Mouse (Mus musculus): ENCODE results near the gene Elob. TPM values are rescaled to one million over a fixed set of nuclear protein-coding genes. Genes with fewer than 3 reads are reported as not detected.
A peak's percentile ranks its signal among the peaks of the same experiment; 100 is the strongest.

The Elob gene
- polyA plus RNA-seq (2014; fragmentation: Nextera tagmentation; extraction: Ambion mirVana), result 1,090 and 1,145 TPM in 2 replicates

- no peaks in the 10 kb centered on the region for H3K27me3 ChIP-seq (ENCODE audit: control insufficient read depth, insufficient read depth, low read length)
- peak within 1 kb of the TSS; percentile 87 for H3K4me3 ChIP-seq (ENCODE audit: low read depth, low read length)
- H3K4me1 ChIP-seq (replicated peaks; ENCODE audit: control insufficient read depth, insufficient read depth, low read length), result 0 out of 2 replicates have a peak, but pooled peaks cover 2% of the 10 kb centered on the region
- H3K9me3 ChIP-seq (ENCODE audit: control insufficient read depth, low read length), result no peaks in the 10 kb centered on the region
- WGBS, result 1% methylated on average over 19 of the region's 42 CpGs
- DNase-seq (ENCODE audit: low spot score) (peak; percentile 90), ATAC-seq (ENCODE audit: low FRiP score) (peak; percentile 97)
- H3K27ac ChIP-seq (ENCODE audit: low read depth, low read length), result peak within 1 kb of the TSS; percentile 80
- 0 out of 2 replicates have a peak, but pooled peaks cover 5% of the 10 kb centered on the region for H3K36me3 ChIP-seq (ENCODE audit: control insufficient read depth, insufficient read depth, low read length)
- H3K4me2 ChIP-seq (replicated peaks; ENCODE audit: low read depth, low read length), result peak within 1 kb of the TSS; percentile 70
- H3K9ac ChIP-seq (ENCODE audit: low read depth, low read length), result peak within 1 kb of the TSS; percentile 88
Observed at GRCm38 (mm10) chr17:23829064-23829619, at the start of gene Elob. Elob (minus strand) TSS chr17:23829136.

DNA sequence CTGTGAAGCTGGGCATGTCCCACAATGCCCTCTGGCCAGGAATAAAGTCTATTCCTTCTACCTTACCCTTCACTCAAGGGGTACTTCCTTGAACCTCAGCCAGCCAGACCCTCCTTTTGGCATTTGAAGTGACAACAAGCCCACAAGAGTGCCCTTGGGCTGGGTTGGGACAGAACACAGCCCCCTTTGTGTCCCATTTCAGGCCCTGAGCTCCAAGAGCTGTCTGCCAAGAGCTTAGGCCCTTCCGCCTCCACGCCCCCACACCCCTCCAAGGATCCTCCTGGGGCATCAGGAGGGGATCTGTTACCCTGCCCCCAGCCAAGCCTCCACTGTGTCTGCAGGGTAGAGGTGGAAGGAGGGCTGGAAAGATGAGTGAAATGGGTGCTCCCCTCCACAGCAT, 48.2 kb upstream of the Elob start:
- no peak for DNase-seq (ENCODE audit: low spot score)
- no peak overlapping the region for H3K4me3 ChIP-seq (ENCODE audit: low read depth, low read length)
- no peaks in the 10 kb centered on the region for H3K36me3 ChIP-seq (ENCODE audit: control insufficient read depth, insufficient read depth, low read length)
- no peaks in the 10 kb centered on the region for H3K9me3 ChIP-seq (ENCODE audit: control insufficient read depth, low read length)
- no peak overlapping the region for H3K4me2 ChIP-seq (replicated peaks; ENCODE audit: low read depth, low read length)
- H3K4me1 ChIP-seq (replicated peaks; ENCODE audit: control insufficient read depth, insufficient read depth, low read length), result no peaks in the 10 kb centered on the region
- ATAC-seq (ENCODE audit: low FRiP score), result no peak
- no peak overlapping the region for H3K9ac ChIP-seq (ENCODE audit: low read depth, low read length)
- WGBS, result 86% methylated on average over 2 of the region's 2 CpGs
- H3K27me3 ChIP-seq (ENCODE audit: control insufficient read depth, insufficient read depth, low read length), result no peaks in the 10 kb centered on the region
- no peak overlapping the region for H3K27ac ChIP-seq (ENCODE audit: low read depth, low read length)

DNA sequence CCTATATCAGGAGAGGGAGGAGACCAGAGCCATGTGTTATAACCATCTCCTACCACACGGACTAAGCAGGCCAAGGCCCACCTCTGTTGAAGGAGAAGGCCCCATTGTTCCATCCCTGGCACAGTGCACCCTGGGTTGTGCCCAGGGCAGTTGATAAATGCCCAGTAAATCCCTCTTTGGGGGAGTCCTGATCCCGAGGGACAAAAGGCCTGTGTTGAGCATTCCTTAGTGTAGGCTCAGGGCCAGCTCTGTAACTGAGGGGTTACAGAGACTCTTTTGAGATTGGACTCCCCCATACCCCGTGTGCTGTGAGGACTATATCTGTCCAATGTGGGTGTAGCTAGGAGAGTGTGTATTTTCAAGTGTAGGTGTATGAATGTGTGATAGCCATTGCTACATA, 47.8 kb upstream of the Elob start:
- DNase-seq (ENCODE audit: low spot score), result no peak
- ATAC-seq (ENCODE audit: low FRiP score), result no peak

GRCm38 (mm10) chr17:23873884-23874856, 45.2 kb upstream of the Elob start:
- no peak overlapping the region for H3K4me2 ChIP-seq (replicated peaks; ENCODE audit: low read depth, low read length)
- H3K9ac ChIP-seq (ENCODE audit: low read depth, low read length), result no peak overlapping the region
- H3K9me3 ChIP-seq (ENCODE audit: control insufficient read depth, low read length), result no peaks in the 10 kb centered on the region
- no peaks in the 10 kb centered on the region for H3K4me1 ChIP-seq (replicated peaks; ENCODE audit: control insufficient read depth, insufficient read depth, low read length)
- DNase-seq (ENCODE audit: low spot score), result peak; percentile 69
- 56% methylated on average over 8 of the region's 8 CpGs for WGBS
- H3K27me3 ChIP-seq (ENCODE audit: control insufficient read depth, insufficient read depth, low read length), result no peaks in the 10 kb centered on the region
- H3K27ac ChIP-seq (ENCODE audit: low read depth, low read length), result no peak overlapping the region
- no peaks in the 10 kb centered on the region for H3K36me3 ChIP-seq (ENCODE audit: control insufficient read depth, insufficient read depth, low read length)
- peak; percentile 45; the same call in 1 of the 2 replicates for ATAC-seq (ENCODE audit: low FRiP score)
- no peak overlapping the region for H3K4me3 ChIP-seq (ENCODE audit: low read depth, low read length)

More for the DNA sequence above, 47.8 kb upstream of the Elob start:
- Histone ChIP-seq H3K4me2 (replicated peaks; ENCODE audit: low read depth, low read length) (no peak overlapping the region), H3K27ac (ENCODE audit: low read depth, low read length) (no peak overlapping the region), H3K9ac (ENCODE audit: low read depth, low read length) (no peak overlapping the region), H3K4me3 (ENCODE audit: low read depth, low read length) (no peak overlapping the region), H3K9me3 (ENCODE audit: control insufficient read depth, low read length) (no peaks in the 10 kb centered on the region), H3K4me1 (replicated peaks; ENCODE audit: control insufficient read depth, insufficient read depth, low read length) (no peaks in the 10 kb centered on the region), H3K27me3 (ENCODE audit: control insufficient read depth, insufficient read depth, low read length) (no peaks in the 10 kb centered on the region), H3K36me3 (ENCODE audit: control insufficient read depth, insufficient read depth, low read length) (no peaks in the 10 kb centered on the region)
- 71% methylated on average over 3 of the region's 3 CpGs for WGBS

- DNase-seq (ENCODE audit: low spot score) (no peak), ATAC-seq (ENCODE audit: low FRiP score) (no peak)
- Histone ChIP-seq H3K4me1 (replicated peaks; ENCODE audit: control insufficient read depth, insufficient read depth, low read length) (no peaks in the 10 kb centered on the region), H3K4me2 (replicated peaks; ENCODE audit: low read depth, low read length) (no peak overlapping the region), H3K27me3 (ENCODE audit: control insufficient read depth, insufficient read depth, low read length) (no peaks in the 10 kb centered on the region), H3K9ac (ENCODE audit: low read depth, low read length) (no peak overlapping the region), H3K9me3 (ENCODE audit: control insufficient read depth, low read length) (no peaks in the 10 kb centered on the region), H3K36me3 (ENCODE audit: control insufficient read depth, insufficient read depth, low read length) (no peaks in the 10 kb centered on the region), H3K4me3 (ENCODE audit: low read depth, low read length) (no peak overlapping the region), H3K27ac (ENCODE audit: low read depth, low read length) (no peak overlapping the region)
- 92% methylated on average over 11 of the region's 11 CpGs for WGBS
Observed at GRCm38 (mm10) chr17:23868513-23868912, 39.6 kb upstream of the Elob start.

DNA sequence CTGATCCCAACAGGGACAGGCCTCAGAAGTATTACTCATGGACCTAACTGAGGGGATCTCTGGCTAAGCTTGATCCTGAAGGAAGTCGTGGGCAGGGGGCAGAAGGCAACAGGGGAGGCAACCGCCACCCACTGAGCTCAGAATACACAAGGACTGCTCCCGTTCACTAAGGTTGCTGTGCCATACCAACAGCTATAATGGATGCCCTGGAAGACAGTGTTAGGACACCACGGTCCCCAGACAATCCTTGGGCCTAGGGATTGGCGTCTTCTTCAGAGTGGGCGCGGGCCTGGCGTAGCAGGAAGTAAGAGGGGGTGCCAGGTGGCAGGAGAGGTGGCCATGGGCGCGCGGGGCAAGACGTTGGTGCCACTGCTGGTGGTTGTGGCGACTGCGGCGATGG, 38.8 kb upstream of the Elob start, which contains the start of gene Prss21:
TSS of gene Prss21 (plus strand) at position 301 of the 400 bp plus-strand sequence.
- H3K4me1 ChIP-seq (replicated peaks; ENCODE audit: control insufficient read depth, insufficient read depth, low read length), result no peaks in the 10 kb centered on the region
- H3K27me3 ChIP-seq (ENCODE audit: control insufficient read depth, insufficient read depth, low read length), result no peaks in the 10 kb centered on the region
- no peak within 1 kb of the TSS for H3K4me3 ChIP-seq (ENCODE audit: low read depth, low read length)
- H3K27ac ChIP-seq (ENCODE audit: low read depth, low read length), result no peak within 1 kb of the TSS
- ATAC-seq (ENCODE audit: low FRiP score) (no peak), DNase-seq (ENCODE audit: low spot score) (no peak)
- no peak within 1 kb of the TSS for H3K4me2 ChIP-seq (replicated peaks; ENCODE audit: low read depth, low read length)
- 77% methylated on average over 15 of the region's 15 CpGs for WGBS
- no peak within 1 kb of the TSS for H3K9ac ChIP-seq (ENCODE audit: low read depth, low read length)
- no peaks in the 10 kb centered on the region for H3K9me3 ChIP-seq (ENCODE audit: control insufficient read depth, low read length)
- H3K36me3 ChIP-seq (ENCODE audit: control insufficient read depth, insufficient read depth, low read length), result no peaks in the 10 kb centered on the region

GRCm38 (mm10) chr17:23862926-23863325, 34.0 kb upstream of the Elob start:
- H3K27me3 ChIP-seq (ENCODE audit: control insufficient read depth, insufficient read depth, low read length), result no peaks in the 10 kb centered on the region
- H3K9ac ChIP-seq (ENCODE audit: low read depth, low read length), result no peak overlapping the region
- H3K4me3 ChIP-seq (ENCODE audit: low read depth, low read length), result no peak overlapping the region
- WGBS, result 85% methylated on average over 4 of the region's 4 CpGs
- H3K27ac ChIP-seq (ENCODE audit: low read depth, low read length), result no peak overlapping the region
- ATAC-seq (ENCODE audit: low FRiP score) (no peak), DNase-seq (ENCODE audit: low spot score) (no peak)
- no peaks in the 10 kb centered on the region for H3K36me3 ChIP-seq (ENCODE audit: control insufficient read depth, insufficient read depth, low read length)
- H3K4me1 ChIP-seq (replicated peaks; ENCODE audit: control insufficient read depth, insufficient read depth, low read length), result no peaks in the 10 kb centered on the region
- no peak overlapping the region for H3K4me2 ChIP-seq (replicated peaks; ENCODE audit: low read depth, low read length)
- no peaks in the 10 kb centered on the region for H3K9me3 ChIP-seq (ENCODE audit: control insufficient read depth, low read length)

GRCm38 (mm10) chr17:23857913-23858312, 29.0 kb upstream of the Elob start:
- no peak overlapping the region for H3K4me3 ChIP-seq (ENCODE audit: low read depth, low read length)
- H3K4me2 ChIP-seq (replicated peaks; ENCODE audit: low read depth, low read length), result no peak overlapping the region
- H3K9ac ChIP-seq (ENCODE audit: low read depth, low read length), result no peak overlapping the region
- ATAC-seq (ENCODE audit: low FRiP score) (no peak), DNase-seq (ENCODE audit: low spot score) (no peak)
- WGBS, result 78% methylated on average over 2 of the region's 2 CpGs
- H3K9me3 ChIP-seq (ENCODE audit: control insufficient read depth, low read length), result no peaks in the 10 kb centered on the region
- no peaks in the 10 kb centered on the region for H3K36me3 ChIP-seq (ENCODE audit: control insufficient read depth, insufficient read depth, low read length)
- no peak overlapping the region for H3K27ac ChIP-seq (ENCODE audit: low read depth, low read length)
- no peaks in the 10 kb centered on the region for H3K27me3 ChIP-seq (ENCODE audit: control insufficient read depth, insufficient read depth, low read length)
- no peaks in the 10 kb centered on the region for H3K4me1 ChIP-seq (replicated peaks; ENCODE audit: control insufficient read depth, insufficient read depth, low read length)
